Mouse (Mus musculus): ENCODE measurements around the gene Smim6.

GRCm38 (mm10) chr11:115886446-115886845 lies 25.4 kb upstream of the Smim6 start:
- TF ChIP-seq EP300 (IDR thresholded peaks at IDR 0.05; ENCODE audit: low read depth) (no peak), CTCF (IDR thresholded peaks at IDR 0.05; ENCODE audit: low read depth) (no peak)

All from liver, postnatal 0 days (tissue).